Mouse (Mus musculus) ES-E14 (cell line): ENCODE measurements at regions not wholly inside any gene's neighbourhood (a gene's known extent, or its start where the extent isn't known, plus 50 kb on each side); places are given as distances from the start of the nearest gene placed in this dataset.

Experiments used
- HCFC1 ChIP-seq: IDR thresholded peaks from 2 replicates; pipeline ENCODE4 v1.6.1; 2012; ENCODE audit warnings: low read length, inconsistent platforms, borderline replicate concordance; ENCODE audit not compliant: insufficient read depth
- MAFK ChIP-seq: IDR thresholded peaks from 2 replicates; pipeline ENCODE4 v1.6.1; 2014; ENCODE audit warnings: mild to moderate bottlenecking, low read depth, low read length, inconsistent platforms; ENCODE audit not compliant: insufficient read depth
- ZNF384 ChIP-seq: IDR thresholded peaks from 2 replicates; pipeline ENCODE4 v1.6.1; 2012; ENCODE audit warnings: low read depth, low read length, inconsistent platforms

GRCm38 (mm10) chr3:156252256-156252861 lies 309.2 kb upstream of the Negr1 start:
- TF ChIP-seq MAFK = no peak
- TF ChIP-seq HCFC1 = no peak
- no peak for TF ChIP-seq ZNF384
